Mouse (Mus musculus): ENCODE results near the gene Usp33.
A peak's percentile ranks its signal among the peaks of the same experiment; 100 is the strongest.

Usp33 gene

GRCm38 (mm10) chr3:152401964-152402670 is 55.8 kb downstream of the Usp33 start:
- ATAC-seq (ENCODE audit: low TSS enrichment), result peak; percentile 66

- ATAC-seq (ENCODE audit: low TSS enrichment), result no peak
Observed at GRCm38 (mm10) chr3:152402671-152403066, 56.4 kb downstream of the Usp33 start.

DNA sequence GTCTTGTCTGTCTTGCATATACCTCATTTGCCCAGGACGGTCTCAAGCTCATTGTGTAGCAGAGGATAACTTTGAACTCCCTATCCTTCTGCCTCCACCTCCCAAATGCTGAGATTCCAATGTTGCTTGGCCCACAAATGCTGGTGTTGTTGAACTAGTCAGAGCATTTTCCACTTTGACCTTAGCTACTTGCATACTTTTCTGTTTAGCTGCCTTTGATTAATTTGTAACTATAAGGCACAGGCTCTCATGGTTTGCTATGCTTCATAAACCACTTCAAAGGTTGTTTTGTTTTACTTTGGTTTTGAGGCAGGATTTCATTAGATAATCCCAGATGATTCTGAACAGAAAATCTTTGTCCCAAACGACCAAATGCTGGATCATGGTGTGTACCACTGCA is 57.5 kb downstream of the Usp33 start:
- ATAC-seq (ENCODE audit: low TSS enrichment), result no peak

- peak; percentile 84 for ATAC-seq (ENCODE audit: low TSS enrichment)
Observed at GRCm38 (mm10) chr3:152405420-152405819, 59.1 kb downstream of the Usp33 start.

DNA sequence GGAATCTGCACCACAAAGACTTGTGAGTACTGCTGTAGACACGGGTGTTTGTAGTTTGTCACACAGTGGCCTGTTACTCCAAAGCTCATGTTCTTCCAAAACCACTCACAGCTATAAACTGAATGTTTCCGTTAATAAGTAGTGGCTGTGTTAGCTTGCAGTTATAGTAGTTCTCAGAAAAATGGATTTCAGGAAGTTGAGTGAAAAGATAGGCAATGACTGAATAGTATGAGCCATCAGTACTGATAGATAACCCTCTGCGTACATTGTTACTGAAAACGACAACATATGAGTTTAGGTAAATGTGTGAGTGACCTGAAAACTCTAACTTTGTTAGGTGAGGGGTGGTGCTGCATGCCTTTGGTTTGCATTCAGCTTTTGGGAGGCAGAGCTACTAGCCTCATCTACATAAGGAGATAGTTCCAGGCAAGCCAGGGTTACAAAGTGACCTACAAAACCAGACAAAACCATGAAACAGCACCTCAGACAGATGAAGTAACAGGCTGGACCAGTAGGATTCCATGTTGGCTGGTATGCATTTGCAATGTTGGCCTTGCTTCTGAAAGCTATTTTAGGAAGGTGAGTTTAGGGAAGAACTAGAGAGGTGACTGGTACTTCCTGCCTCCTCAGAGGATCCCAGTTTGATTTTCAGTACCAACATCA is 59.8 kb downstream of the Usp33 start:
- no peak for ATAC-seq (ENCODE audit: low TSS enrichment)

DNA sequence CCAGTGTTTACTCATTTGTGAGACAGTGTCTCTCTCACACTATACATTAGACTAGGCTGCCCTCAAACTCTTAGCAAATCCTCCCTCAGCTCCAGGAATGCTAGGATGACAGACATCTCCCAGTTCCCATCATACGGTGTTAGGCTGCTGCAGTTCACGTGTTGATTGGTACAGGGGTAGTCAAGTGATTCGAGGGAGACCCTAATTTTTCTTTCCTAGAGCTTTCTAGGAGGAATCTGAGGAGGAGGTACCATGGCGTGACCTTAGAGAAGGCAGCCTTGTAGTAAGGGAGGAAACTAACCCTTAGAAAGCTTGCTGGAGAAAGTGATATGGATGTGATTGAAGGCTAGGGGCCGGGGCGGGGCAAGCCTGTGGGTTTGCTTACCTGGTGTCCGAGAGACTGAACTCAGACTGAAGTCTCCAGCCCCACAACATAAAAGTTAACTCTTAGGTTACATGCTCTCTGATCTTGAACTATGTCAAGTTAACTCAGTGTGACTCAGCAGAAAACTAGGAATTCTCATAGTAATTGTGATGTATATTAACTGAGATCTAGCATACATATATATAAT is 64.8 kb downstream of the Usp33 start:
- no peak for ATAC-seq (ENCODE audit: low TSS enrichment)

GRCm38 (mm10) chr3:152412362-152412761 is 66.1 kb downstream of the Usp33 start:
- peak; percentile 52 for ATAC-seq (ENCODE audit: low TSS enrichment)

- peak; percentile 53; the same call in 1 of the 2 replicates for ATAC-seq (ENCODE audit: low TSS enrichment)
Observed at GRCm38 (mm10) chr3:152428925-152429324, 82.6 kb downstream of the Usp33 start.

DNA sequence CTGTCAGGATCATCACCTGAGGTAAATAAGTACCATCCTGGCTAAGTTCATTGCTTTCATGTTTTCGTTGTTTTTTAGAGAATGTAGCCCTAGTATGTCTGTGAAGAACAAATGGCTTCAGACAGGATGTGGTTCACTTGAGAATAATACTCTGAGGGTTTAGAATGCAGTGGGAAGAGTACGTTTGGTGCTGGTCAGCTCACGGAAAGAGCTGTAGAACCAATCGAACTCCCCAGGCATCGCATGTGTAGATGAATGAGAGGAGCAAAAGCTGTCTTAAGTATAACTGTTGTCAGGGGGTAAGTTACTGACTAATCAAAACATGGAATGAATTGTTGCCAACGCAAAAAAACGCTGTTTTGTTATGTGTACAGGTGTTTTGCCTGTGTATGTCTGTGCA is 86.4 kb downstream of the Usp33 start:
- ATAC-seq (ENCODE audit: low TSS enrichment), result no peak

DNA sequence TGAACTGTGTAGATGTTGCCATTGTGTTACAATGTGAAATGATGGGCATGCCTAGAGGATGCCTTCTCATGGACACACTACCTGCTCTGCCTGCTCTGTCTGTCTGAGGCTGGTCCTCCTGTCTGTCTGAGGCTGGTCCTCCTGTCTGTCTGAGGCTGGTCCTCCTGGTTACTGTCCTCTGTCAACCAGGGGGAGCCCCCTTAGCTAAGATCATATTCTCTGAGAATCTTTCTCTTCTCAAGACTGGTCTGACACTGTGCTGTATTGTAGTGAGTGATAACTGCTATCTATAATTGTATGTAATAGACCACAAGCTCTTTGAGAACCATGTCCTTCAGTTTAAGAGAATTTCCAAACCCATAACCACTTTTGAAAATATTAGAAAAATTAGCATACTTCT is 89.3 kb downstream of the Usp33 start:
- ATAC-seq (ENCODE audit: low TSS enrichment), result no peak

DNA sequence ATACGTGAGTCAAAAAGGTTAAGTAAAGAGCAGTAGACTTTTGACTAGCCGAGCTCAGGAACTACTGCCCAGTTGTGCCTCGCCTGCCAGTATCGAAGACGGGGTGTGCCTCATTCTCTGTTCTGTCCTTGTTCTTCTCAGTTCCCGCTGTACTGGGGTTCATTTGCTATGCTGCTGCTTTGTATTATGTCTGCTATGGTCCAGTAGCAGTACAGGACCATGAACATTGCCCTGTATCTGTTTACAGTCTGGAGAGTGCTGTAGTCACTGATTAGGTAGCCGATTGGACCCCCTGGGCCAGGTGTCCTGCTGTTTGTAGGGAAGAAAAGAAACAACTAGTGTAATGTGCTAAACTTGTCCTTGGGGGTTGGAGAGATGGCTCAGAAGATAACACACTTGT is 91.8 kb downstream of the Usp33 start:
- ATAC-seq (ENCODE audit: low TSS enrichment), result no peak

DNA sequence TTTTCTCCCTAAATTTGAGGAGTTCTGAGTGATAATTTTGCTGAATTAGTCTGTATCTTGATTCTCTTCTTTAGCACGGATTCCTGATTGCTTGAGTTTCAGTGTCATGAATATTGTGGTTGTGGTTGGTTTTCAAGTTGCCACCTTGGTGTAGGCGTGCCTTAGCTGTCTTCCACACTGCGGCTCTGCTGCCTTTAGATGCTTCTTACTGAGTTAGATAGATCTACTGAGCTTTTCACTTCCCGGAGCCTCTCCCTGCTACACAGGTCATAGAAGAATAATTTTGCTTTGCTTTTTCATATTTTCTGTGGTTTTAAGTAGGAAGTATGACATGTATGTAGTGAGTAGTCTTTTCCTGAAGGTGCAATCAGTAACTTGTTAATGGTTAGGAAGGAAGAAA is 96.5 kb downstream of the Usp33 start:
- peak; percentile 59; the same call in 1 of the 2 replicates for ATAC-seq (ENCODE audit: low TSS enrichment)
